In genomic region chr13:72755036-72755435, GRCm38 (mm10) we compare ENCODE assay signal across 27 mouse cellular contexts.
DNase-seq lines count a peak whose midpoint lies in the region; ATAC-seq lines count a peak whose summit lies in the region.
"Had no signal": no experiment of that assay in that cellular context is flagged by ENCODE, and none has a peak within 500 bp of the region (broad histone marks: within the 10 kb centered on the region; RNA-seq: fewer than 3 reads in every experiment).

No protein-coding gene starts in this region.

- H3K27ac ChIP-seq in hindbrain, embryonic 12.5 days: no peak overlapping the region
- no peak overlapping the region for H3K27ac ChIP-seq in hindbrain, embryonic 13.5 days
- H3K27ac ChIP-seq: embryonic facial prominence, embryonic 10.5 days; embryonic facial prominence, embryonic 13.5 days; forebrain, embryonic 12.5 days; forebrain, embryonic 15.5 days; heart, adult 2 months; heart, embryonic 10.5 days; heart, embryonic 13.5 days; hindbrain, embryonic 14.5 days; hindbrain, postnatal 0 days had no signal

- H3K4me2 ChIP-seq in hindbrain, embryonic 12.5 days (replicated peaks): no peak overlapping the region
- no peak overlapping the region for H3K4me2 ChIP-seq in hindbrain, embryonic 13.5 days
- H3K4me2 ChIP-seq: embryonic facial prominence, embryonic 13.5 days; forebrain, embryonic 12.5 days; forebrain, embryonic 15.5 days; heart, embryonic 13.5 days; hindbrain, embryonic 14.5 days had no signal

- ATAC-seq in megakaryocyte progenitor cell, adult 5-6 weeks (replicated peaks; ENCODE audit: poor library complexity): no peak
- no peak for ATAC-seq in hindbrain, embryonic 12.5 days (ENCODE audit: low FRiP score)
- ATAC-seq in hindbrain, embryonic 13.5 days (ENCODE audit: low FRiP score): no peak
- ATAC-seq: forebrain, embryonic 15.5 days; hindbrain, postnatal 0 days; inflammation-experienced regulatory T-cells, adult 6 months; intestine, postnatal 0 days; Patski had no signal

- no peak overlapping the region for H3K4me3 ChIP-seq in hindbrain, embryonic 12.5 days
- no peak overlapping the region for H3K4me3 ChIP-seq in hindbrain, embryonic 13.5 days
- H3K4me3 ChIP-seq: embryonic facial prominence, embryonic 10.5 days; embryonic facial prominence, embryonic 13.5 days; erythroblast, embryonic 14.5 days; forebrain, embryonic 12.5 days; forebrain, embryonic 15.5 days; heart, adult 2 months; heart, embryonic 10.5 days; heart, embryonic 13.5 days had no signal

- no peaks in the 10 kb centered on the region for H3K27me3 ChIP-seq in hindbrain, embryonic 12.5 days
- 0 out of 2 replicates have a peak, but pooled peaks cover 11% of the 10 kb centered on the region for H3K27me3 ChIP-seq in hindbrain, embryonic 13.5 days
- H3K27me3 ChIP-seq: embryonic facial prominence, embryonic 13.5 days; forebrain, embryonic 15.5 days; heart, embryonic 13.5 days had no signal

- 89% methylated on average over 4 of the region's 4 CpGs for WGBS in hindbrain, embryonic 12.5 days
- WGBS in hindbrain, embryonic 13.5 days: 95% methylated on average over 4 of the region's 4 CpGs

- no peaks in the 10 kb centered on the region for H3K36me3 ChIP-seq in hindbrain, embryonic 12.5 days
- H3K36me3 ChIP-seq in hindbrain, embryonic 13.5 days: no peaks in the 10 kb centered on the region
- H3K36me3 ChIP-seq: embryonic facial prominence, embryonic 10.5 days; embryonic facial prominence, embryonic 13.5 days; forebrain, embryonic 12.5 days; forebrain, embryonic 15.5 days; heart, embryonic 10.5 days; heart, embryonic 13.5 days had no signal

- DNase-seq in cerebellum, adult 11 months: peak; percentile 60
- DNase-seq in cerebellum, postnatal 4 days (ENCODE audit: low spot score in 2 of 2): no peak
- DNase-seq in cerebellum, adult 18-20 months: peak; percentile 74 to 76
- DNase-seq in cerebellum, adult 9-10 months: peak; percentile 82
- peak; percentile 65 to 66 for DNase-seq in cerebellum, postnatal 14 days
- DNase-seq: adrenal gland, adult 2 months; adrenal gland, postnatal 14 days; embryo, embryonic 11 days; gastrocnemius, postnatal 25 days; heart, adult 2 months; heart, postnatal 14 days; kidney, adult 2 months had no signal

- no peaks in the 10 kb centered on the region for H3K4me1 ChIP-seq in hindbrain, embryonic 12.5 days
- H3K4me1 ChIP-seq in hindbrain, embryonic 13.5 days (replicated peaks): no peaks in the 10 kb centered on the region
- H3K4me1 ChIP-seq: embryonic facial prominence, embryonic 10.5 days; embryonic facial prominence, embryonic 13.5 days; forebrain, embryonic 15.5 days; heart, embryonic 10.5 days; heart, embryonic 13.5 days had no signal

- no peak overlapping the region for H3K9ac ChIP-seq in hindbrain, embryonic 12.5 days
- H3K9ac ChIP-seq in hindbrain, embryonic 13.5 days: no peak overlapping the region
- H3K9ac ChIP-seq: embryonic facial prominence, embryonic 13.5 days; forebrain, embryonic 12.5 days; forebrain, embryonic 15.5 days; heart, embryonic 13.5 days; hindbrain, embryonic 14.5 days had no signal

- H3K9me3 ChIP-seq in hindbrain, embryonic 12.5 days (replicated peaks): no peaks in the 10 kb centered on the region
- no peaks in the 10 kb centered on the region for H3K9me3 ChIP-seq in hindbrain, embryonic 13.5 days
- H3K9me3 ChIP-seq: embryonic facial prominence, embryonic 10.5 days; embryonic facial prominence, embryonic 13.5 days; forebrain, embryonic 12.5 days; forebrain, embryonic 15.5 days; heart, embryonic 10.5 days; heart, embryonic 13.5 days had no signal

Comparison
In these comparisons a context has a peak if more than half of its experiments do, and no peak if none do; other contexts are left out.
1. DNase-seq: peak in cerebellum, adult 11 months (single experiment), cerebellum, adult 18-20 months (2 of 2), cerebellum, adult 9-10 months (single experiment) and cerebellum, postnatal 14 days (2 of 2); none in cerebellum, postnatal 4 days (0 of 2).